Mouse (Mus musculus): ENCODE data around the gene Samd4b.

The Samd4b gene

DNA sequence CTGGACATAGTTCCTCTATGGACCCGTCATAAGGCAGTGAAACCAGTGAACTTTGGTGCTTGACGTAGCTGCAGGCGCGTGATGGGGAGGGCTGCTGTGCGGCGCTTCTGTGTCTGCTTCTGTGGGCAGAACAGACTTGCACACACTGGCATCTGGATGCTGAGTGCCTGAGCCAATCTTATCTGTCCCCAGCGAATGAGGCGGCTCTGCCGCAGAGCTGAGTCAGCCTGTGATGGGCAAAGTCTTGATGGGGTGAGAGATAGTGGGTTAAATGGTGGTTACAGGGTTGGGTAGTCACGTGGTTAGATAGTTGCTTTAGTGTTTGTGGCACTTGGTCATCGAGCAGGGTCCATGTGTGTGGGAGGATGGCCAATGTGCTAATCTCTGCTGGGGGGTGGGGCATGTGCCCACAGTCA lies 215.0 kb downstream of the Samd4b start:
- ChIA-PET CTCF (interaction anchor here in 2 of 4 experiments (0.6 to 1.3 kb wide), 4 partner anchors 37 to 443 kb away, joined by 3 to 5 read pairs (median 4); no protein-coding TSS in a partner anchor), POLR2A (interaction anchor here in 3 of 4 experiments (0.6 to 37.0 kb wide), 40 partner anchors 4 to 974 kb away, joined by 3 to 1116 read pairs (median 5); partner anchors contain the start of genes Med29 (in 3 of the 3), Paf1 (in 3 of the 3), Rps16 (in 3 of the 3) and Dll3 (in 2 of the 3))

DNA sequence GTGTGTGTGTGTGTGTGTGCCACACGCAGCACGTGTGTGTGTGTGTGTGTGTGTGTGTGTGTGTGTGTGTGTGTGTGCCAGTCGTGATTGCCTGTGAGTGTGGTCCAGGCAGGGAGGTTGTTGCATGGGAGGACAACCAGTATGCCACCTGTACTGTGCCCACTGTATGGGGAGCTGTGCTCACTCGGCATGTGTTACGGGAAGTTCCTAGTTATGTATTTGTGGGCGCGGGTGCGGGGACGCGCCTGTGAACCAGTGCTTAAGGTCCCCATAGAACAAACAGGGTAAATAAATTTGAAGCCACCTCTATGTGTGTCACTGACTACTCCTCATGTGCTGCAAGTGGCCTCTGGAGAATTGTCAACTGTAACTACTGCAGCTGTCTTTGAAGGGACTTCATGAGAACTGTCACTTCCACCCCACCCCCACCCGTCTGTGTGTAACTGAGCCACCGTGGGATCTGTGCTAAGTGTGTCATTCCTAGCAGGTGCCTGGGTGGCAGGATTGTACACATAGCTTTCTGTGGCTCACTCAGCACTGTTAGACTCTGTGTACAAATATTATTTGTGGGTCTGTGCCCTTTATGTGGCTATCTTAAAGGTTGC lies 215.5 kb downstream of the Samd4b start:
- POLR2A ChIA-PET, result interaction anchor here in 3 of 4 experiments (0.5 to 37.0 kb wide), 46 partner anchors 4 to 1898 kb away, joined by 3 to 1116 read pairs (median 4); partner anchors contain the start of genes Med29 (in 3 of the 3), Paf1 (in 3 of the 3), Plekhg2 (in 3 of the 3) and Rps16 (in 3 of the 3)
- CTCF ChIA-PET, result interaction anchor here in 2 of 4 experiments (0.6 to 1.3 kb wide), 6 partner anchors 10 to 443 kb away, joined by 3 to 5 read pairs (median 4); partner anchors contain the start of genes Med29 (in 1 of the 2) and Paf1 (in 1 of the 2)

DNA sequence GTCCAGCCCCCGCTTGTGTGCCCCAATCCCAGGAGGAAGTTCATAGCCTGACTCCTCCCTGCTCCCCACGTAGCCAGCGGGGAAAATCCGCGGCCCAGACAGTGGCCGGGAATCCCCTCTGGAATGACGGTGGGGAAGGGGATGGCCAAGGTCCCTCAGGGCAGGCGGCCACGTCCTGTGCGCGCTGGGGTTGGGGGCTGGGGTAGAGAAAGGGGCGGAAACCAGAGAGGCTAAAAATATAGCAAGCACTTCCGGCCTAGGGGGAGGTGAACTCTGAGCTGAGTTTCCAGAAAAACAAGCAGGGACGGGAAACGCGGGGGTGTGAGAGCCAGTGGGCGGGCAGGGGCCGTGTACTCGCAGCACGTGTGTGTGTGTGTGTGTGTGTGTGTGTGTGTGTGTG lies 216.0 kb downstream of the Samd4b start:
- ChIA-PET CTCF (interaction anchor here in 3 of 4 experiments (0.6 to 1.3 kb wide), 6 partner anchors 11 to 319 kb away, joined by 3 to 5 read pairs (median 3); partner anchors contain the start of genes Eid2 (in 1 of the 3), Med29 (in 1 of the 3), Paf1 (in 1 of the 3) and Selenov (in 1 of the 3)), POLR2A (interaction anchor here in 3 of 4 experiments (0.6 to 37.0 kb wide), 40 partner anchors 3 to 1898 kb away, joined by 3 to 1116 read pairs (median 5); partner anchors contain the start of genes Med29 (in 3 of the 3), Paf1 (in 3 of the 3), Plekhg2 (in 3 of the 3) and Rps16 (in 3 of the 3))

DNA sequence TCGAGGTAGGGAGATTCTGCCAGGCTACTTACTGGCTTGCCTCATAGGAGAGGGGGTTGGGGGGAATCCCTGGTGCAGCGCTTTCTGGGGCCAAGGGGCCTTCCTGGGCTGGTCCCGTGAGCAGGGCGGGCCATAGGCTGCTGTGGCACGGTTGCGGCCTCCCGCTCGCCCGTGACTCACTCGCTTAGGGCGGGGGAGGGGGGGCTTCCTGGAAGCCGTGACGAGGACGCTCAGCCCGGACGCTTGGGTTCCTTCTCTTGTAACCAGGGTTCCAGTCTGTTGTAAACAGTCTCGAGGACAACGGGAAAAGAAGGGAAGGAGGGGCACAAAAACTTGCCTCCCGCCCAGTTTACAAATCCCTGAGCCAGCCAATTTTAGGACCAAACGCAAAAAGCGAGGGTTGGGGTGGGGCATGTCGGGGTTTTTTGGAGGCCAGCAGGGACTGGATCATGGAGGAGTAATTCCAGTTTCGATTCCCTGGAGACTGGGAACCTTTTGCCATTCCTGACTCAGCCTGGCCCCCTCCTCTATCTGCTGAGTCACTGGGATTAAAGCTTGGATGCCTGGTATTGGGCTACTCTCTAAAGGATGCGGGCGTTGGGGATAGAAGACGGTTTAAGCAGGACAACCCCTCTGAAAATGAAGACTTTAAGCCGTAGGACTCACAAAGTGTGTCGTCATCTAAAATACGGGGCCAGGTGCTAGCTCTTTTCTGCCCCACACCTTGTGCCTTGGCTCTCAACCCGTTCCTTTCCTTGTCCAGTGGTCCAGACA lies 216.7 kb downstream of the Samd4b start:
- ChIA-PET POLR2A (interaction anchor here (0.6 to 37.0 kb wide), 34 partner anchors 2 to 1899 kb away, joined by 3 to 1116 read pairs (median 4); partner anchors contain the start of genes Med29 (in 4 of the 4), Paf1 (in 4 of the 4), Plekhg2 (in 3 of the 4) and Rps16 (in 3 of the 4)), CTCF (interaction anchor here in 3 of 4 experiments (0.6 to 1.3 kb wide), 6 partner anchors 11 to 320 kb away, joined by 3 to 5 read pairs (median 3); partner anchors contain the start of genes Eid2 (in 1 of the 3), Med29 (in 1 of the 3), Paf1 (in 1 of the 3) and Selenov (in 1 of the 3))

GRCm38 (mm10) chr7:28380237-28381016 lies 217.5 kb downstream of the Samd4b start, which contains the start of gene Zfp36:
TSS of gene Zfp36 (minus strand) at chr7:28380253.
- POLR2A ChIA-PET, result interaction anchor here (0.7 to 37.0 kb wide), 12 partner anchors 10 to 296 kb away, joined by 3 to 1116 read pairs (median 14); partner anchors contain the start of genes Med29 (in 4 of the 4), Paf1 (in 4 of the 4), Rps16 (in 2 of the 4) and Supt5 (in 2 of the 4)
- CTCF ChIA-PET, result interaction anchor here in 2 of 4 experiments (0.6 to 1.5 kb wide), 3 partner anchors 23 to 670 kb away, joined by 4 read pairs; no protein-coding TSS in a partner anchor

DNA sequence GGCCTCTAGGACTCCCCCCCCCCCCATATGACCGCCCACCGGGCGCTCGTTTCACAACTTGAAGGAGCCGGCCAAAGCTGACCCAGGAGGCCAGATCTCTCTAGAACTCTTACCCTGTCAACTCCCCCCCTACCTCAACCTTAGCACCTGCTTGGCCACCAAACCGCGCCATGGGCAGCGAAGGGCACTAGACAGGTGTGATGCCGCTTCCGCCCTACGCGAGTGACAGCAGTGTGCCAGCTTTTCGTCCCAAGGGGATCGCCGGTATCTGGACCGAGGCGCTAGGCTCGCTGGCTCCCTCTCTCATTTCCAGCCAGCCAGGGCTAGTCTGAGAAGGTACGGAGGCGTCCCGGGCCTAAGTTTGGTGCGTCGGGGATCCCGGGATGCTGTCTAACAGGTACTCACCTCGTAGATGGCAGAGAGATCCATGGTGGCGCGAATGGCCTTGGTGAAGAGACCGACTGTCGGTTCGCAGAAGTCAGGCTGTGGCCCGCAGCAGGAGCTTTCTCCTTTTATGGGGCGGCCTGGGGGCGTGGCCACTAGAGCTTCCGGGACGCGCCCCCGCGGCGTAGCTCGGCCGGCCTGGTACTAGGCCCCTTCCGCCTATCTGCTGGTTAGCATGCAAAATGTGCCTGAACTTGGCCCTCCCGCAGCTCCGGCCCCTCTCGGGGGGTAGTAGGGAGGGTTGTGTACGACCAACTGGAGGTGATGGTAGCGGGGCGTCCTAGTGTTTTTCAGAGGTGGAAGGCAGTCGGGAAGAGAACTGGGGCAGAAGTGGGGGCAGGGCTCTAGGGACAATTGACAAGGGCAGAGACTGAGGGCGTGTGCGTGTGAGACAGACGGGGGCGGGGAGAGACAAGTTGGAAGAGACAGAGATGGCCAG lies 218.9 kb downstream of the Samd4b start:
- CTCF ChIA-PET, result interaction anchor here in 3 of 4 experiments (0.5 to 1.5 kb wide), 12 partner anchors 12 to 489 kb away, joined by 3 to 13 read pairs (median 3); partner anchors contain the start of genes Dll3 (in 1 of the 3), Med29 (in 1 of the 3), Paf1 (in 1 of the 3) and Rps16 (in 1 of the 3)
- POLR2A ChIA-PET, result interaction anchor here (0.6 to 37.0 kb wide), 70 partner anchors 10 to 1183 kb away, joined by 3 to 1116 read pairs (median 3); partner anchors contain the start of genes Med29 (in 3 of the 4), Paf1 (in 3 of the 4), Rps16 (in 3 of the 4) and Supt5 (in 3 of the 4)

DNA sequence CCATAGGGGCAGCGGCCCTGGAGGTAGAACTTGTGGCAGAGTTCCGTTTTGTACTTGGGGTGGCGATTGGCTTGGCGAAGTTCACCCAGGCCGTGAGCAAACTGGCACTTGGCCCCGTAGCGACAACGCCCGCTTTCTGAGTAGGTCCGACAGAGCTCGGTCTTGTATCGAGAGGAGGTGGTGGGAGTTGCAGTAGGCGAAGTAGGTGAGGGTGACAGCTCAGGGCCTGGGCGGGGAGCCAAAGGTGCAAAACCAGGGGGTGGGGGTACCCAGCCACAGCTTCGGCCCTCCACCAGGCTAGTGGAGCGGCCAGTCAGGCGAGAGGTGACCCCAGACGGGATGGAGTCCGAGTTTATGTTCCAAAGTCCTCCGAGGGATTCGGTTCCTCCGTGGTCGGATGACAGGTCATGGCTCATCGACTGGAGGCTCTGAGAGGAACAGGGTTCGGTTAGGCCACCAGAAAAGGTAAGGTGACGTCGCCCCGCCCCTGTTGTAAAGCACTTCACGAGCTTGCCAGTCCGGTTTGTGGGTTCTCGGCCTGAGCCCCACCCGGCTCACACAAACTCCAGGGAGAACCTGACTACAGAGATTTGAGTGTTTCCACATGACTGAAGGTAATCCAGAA lies 219.8 kb downstream of the Samd4b start:
- ChIA-PET POLR2A (interaction anchor here (0.5 to 37.0 kb wide), 45 partner anchors 9 to 1145 kb away, joined by 3 to 1116 read pairs (median 4); partner anchors contain the start of genes Med29 (in 3 of the 4), Paf1 (in 3 of the 4), Rps16 (in 3 of the 4) and Gmfg (in 2 of the 4)), CTCF (interaction anchor here in 1 of 4 experiments (0.8 to 1.3 kb wide), 6 partner anchors 11 to 87 kb away, joined by 3 to 4 read pairs (median 3); partner anchors contain the start of genes Gmfg and Selenov)

GRCm38 (mm10) chr7:28377190-28378065 lies 220.5 kb downstream of the Samd4b start:
- ChIA-PET POLR2A (interaction anchor here (0.5 to 37.0 kb wide), 26 partner anchors 8 to 453 kb away, joined by 3 to 1116 read pairs (median 4); partner anchors contain the start of genes Med29 (in 3 of the 4), Paf1 (in 3 of the 4), Supt5 (in 3 of the 4) and Rps16 (in 2 of the 4)), CTCF (interaction anchor here in 2 of 4 experiments (1.0 to 3.7 kb wide), 4 partner anchors 10 to 87 kb away, joined by 3 to 11 read pairs (median 4); partner anchors contain the start of genes Gmfg (in 1 of the 2) and Selenov (in 1 of the 2))

GRCm38 (mm10) chr7:28376011-28376771 lies 221.8 kb downstream of the Samd4b start:
- POLR2A ChIA-PET, result interaction anchor here (0.5 to 37.0 kb wide), 48 partner anchors 9 to 1393 kb away, joined by 3 to 1116 read pairs (median 4); partner anchors contain the start of genes Med29 (in 3 of the 4), Paf1 (in 3 of the 4), Rps16 (in 3 of the 4) and Supt5 (in 3 of the 4)
- CTCF ChIA-PET, result interaction anchor here (0.5 to 3.7 kb wide), 16 partner anchors 10 to 1044 kb away, joined by 3 to 12 read pairs (median 5); partner anchors contain the start of genes Gmfg (in 1 of the 4), Med29 (in 1 of the 4), Paf1 (in 1 of the 4) and Selenov (in 1 of the 4)

- POLR2A ChIA-PET, result interaction anchor here (0.6 to 37.0 kb wide), 40 partner anchors 15 to 858 kb away, joined by 3 to 1116 read pairs (median 5); partner anchors contain the start of genes Med29 (in 3 of the 4), Paf1 (in 3 of the 4), Rps16 (in 3 of the 4) and Supt5 (in 3 of the 4)
- CTCF ChIA-PET, result interaction anchor here (0.5 to 3.7 kb wide), 13 partner anchors 9 to 1043 kb away, joined by 3 to 12 read pairs (median 6); partner anchors contain the start of genes Eid2 (in 1 of the 4), Gmfg (in 1 of the 4), Med29 (in 1 of the 4) and Paf1 (in 1 of the 4)
Measured at GRCm38 (mm10) chr7:28375176-28375921, 222.6 kb downstream of the Samd4b start.

GRCm38 (mm10) chr7:28374647-28375046 lies 223.3 kb downstream of the Samd4b start:
- CTCF ChIA-PET, result interaction anchor here in 2 of 4 experiments (1.1 to 3.7 kb wide), 7 partner anchors 10 to 153 kb away, joined by 3 to 12 read pairs (median 10); partner anchors contain the start of genes Gmfg (in 1 of the 2) and Selenov (in 1 of the 2)

More at GRCm38 (mm10) chr7:28374647-28375046, 223.3 kb downstream of the Samd4b start:
- POLR2A ChIA-PET, result interaction anchor here in 3 of 4 experiments (0.7 to 37.0 kb wide), 22 partner anchors 16 to 859 kb away, joined by 3 to 1116 read pairs (median 5); partner anchors contain the start of genes Med29 (in 3 of the 3), Paf1 (in 3 of the 3), Rps16 (in 3 of the 3) and Pak4 (in 2 of the 3)
